Mouse (Mus musculus) left cerebral cortex, postnatal 10 days (tissue): ENCODE data around the gene Lmbr1. TPM values are rescaled to one million over a fixed set of nuclear protein-coding genes. Genes with fewer than 3 reads are reported as not detected.
A peak's percentile ranks its signal among the peaks of the same experiment; 100 is the strongest.

Experiments used
- DNase-seq, 2 experiments: peaks; one replicate each; pipeline ENCODE4 v3.0.0; 2021 to 2022; ENCODE audit warnings: low spot score in 2 of 2, mixed read lengths in 1 of 2; ENCODE audit errors: extremely low spot score in 1 of 2
- intact Hi-C: fragments of 180-260 bp; cut with DNase I; formaldehyde crosslinking; loops from one replicate; pipeline ENCODE4 v1.15.1; 2025
- total RNA-seq, 2 experiments: library from RNA; stranded (reverse); gene quantifications; 2 replicates each; pipeline ENCODE4 v1.2.3; 2021

Lmbr1 gene
- total RNA-seq, 2 experiments from 2014 or later = 40.6 to 42.0 TPM

DNA sequence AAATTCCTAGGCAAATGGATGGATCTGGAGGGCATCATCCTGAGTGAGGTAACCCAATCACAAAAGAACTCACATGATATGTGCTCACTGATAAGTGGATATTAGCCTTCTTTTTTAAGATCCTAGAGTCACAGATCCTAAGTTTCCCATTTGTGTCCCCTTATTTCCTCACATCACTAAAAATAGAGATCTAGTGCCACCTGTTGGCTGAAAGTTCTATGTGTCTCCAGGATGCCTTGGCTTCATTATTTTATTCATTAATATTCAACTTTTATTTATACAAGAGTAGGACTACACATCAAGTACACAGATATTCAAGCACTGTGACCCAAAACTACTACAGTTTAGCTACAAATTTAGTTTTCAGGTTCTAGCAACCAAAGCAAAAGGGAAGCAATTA, 103.4 kb downstream of the Lmbr1 start:
- no peak for DNase-seq
- intact Hi-C loops = no loop called here

DNA sequence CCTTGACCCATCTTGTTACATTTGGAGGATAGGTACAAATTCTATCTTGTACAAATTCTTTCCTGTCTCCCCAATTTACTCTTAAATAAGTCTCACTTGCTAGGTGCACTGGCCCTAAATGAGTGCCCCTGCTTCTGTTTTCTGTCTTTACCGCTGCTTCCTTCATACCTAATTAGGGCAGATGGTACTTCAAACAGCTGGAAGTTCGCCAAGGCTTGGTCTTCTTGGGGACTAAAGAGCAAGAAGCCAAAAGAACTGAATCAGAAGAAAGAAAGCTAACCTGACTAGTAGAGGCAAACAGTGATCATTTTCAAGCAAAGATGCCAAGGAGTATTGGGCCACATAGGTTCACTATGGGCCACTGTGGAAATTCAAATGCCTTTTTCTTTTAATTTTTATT, 104.8 kb downstream of the Lmbr1 start:
- DNase-seq = no peak
- intact Hi-C loops = no loop called here

DNA sequence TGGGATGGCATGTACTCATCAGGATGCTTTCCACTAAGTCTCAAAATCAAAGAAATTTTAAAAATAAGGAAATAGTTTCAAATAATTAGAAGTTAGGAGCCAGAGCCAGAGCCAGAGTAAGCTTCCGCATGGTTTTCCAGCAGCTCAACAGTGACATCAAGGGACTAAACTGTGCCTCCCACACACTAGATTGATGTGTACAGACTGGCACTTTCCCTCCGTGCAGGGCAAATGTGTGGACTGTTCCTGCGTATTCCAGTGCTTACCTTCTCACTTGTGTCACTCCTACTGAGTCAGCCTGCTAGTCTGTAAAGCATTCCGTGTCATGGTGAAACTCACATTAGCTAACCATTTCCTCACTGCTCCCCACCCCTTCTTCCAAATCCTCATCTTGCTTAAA, 107.3 kb downstream of the Lmbr1 start:
- intact Hi-C loops = no loop called here
- no peak for DNase-seq

- intact Hi-C loops = no loop called here
- no peak for DNase-seq
These were observed 124.3 kb downstream of the Lmbr1 start for GRCm38 (mm10) chr5:29253876-29254275.

DNA sequence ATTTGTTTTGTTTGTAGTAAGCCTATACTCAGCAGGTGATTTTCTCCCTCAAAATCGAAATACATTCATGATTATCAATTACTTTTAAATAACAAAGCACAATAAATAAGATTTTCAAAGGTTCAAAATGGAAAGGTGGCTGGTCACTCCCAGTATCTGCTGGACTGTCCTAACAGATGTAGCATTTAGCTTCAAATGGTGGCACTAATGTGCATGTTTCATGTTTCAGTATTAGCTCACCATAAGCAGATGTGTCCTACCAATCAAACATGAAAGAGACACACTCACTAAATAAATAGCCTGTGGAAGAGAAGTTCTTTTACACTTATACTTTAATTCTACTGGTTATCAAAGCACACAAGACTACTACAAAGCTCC, 126.7 kb downstream of the Lmbr1 start:
- intact Hi-C loops = no loop called here
- no peak for DNase-seq

DNA sequence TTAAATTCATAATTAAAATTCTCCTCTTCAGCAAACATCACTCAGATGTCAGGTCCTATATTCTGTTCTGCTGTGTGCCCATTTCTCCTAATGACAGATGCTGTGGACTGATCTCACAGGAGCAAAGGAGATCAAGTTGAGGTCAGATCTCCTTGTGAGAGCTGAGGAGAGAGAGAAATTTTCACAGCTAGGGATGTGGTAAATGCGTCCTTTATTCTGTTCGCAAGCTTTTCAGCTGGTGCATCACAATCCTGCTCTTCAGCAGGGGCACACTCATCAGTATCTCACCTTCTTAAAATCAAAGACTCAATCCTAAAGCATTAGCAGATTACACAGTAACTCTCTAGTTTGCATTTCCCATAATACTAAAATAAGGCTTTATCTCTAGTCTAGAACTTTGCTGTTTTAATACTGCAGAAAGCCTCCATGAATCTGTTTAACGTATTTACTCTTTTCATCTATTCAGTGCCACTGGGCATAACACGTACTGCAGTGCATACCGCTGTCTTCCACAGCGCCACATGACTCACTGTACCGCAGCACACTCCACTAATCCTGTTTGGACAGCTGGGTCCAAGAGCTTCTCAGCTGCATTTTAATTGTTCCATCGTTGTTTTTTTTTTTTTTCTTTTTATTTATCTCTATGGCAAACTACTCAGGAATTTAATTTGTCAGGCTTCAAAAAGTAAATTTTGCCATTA, 127.2 kb downstream of the Lmbr1 start:
- DNase-seq = no peak
- intact Hi-C loops = no loop called here

- no peak for DNase-seq
- intact Hi-C loops = no loop called here
These were observed 133.4 kb downstream of the Lmbr1 start for GRCm38 (mm10) chr5:29244769-29245168.

GRCm38 (mm10) chr5:29238379-29238778, 139.8 kb downstream of the Lmbr1 start:
- intact Hi-C loops = no loop called here
- no peak for DNase-seq

DNA sequence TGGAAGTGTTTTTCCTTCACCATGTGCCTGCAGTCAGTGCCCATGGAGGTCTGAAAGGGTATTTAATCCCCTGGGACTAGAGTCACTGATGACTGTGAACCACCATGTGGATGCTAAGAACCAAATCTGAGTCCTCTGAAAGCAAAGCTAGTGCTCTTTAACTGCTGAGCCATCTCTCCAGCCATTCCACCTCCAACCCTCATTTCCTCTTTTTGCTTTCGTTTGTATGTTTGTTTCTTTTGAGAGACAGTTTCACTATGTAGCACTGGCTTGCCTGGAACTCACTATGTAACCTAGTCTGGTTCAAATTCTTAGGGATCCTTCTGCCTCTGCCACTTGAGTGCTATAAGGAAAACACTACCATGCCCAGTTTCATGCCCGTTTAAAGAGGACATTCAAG, 147.7 kb downstream of the Lmbr1 start:
- no peak for DNase-seq
- intact Hi-C loops = no loop called here

DNA sequence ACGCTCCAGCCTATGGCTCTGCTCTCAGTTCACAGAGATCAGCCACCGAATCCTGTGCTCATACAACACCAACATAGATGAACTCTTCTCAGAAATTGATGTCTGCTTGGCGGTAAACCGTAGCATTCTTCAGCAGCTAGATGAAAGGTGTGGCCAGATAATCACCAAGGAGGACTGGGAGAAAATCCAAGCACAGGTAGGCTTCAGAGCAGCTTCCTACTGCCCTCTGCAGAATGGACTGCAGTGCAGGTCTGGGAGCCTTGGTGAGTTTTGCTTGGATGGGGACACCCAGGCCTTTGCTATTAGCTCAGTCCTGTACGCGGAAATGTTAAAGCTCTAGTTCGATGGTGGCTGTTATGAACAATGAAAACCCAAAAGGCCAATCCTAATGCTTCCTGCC, 154.1 kb downstream of the Lmbr1 start:
- no peak for DNase-seq
- intact Hi-C loops = no loop called here

DNA sequence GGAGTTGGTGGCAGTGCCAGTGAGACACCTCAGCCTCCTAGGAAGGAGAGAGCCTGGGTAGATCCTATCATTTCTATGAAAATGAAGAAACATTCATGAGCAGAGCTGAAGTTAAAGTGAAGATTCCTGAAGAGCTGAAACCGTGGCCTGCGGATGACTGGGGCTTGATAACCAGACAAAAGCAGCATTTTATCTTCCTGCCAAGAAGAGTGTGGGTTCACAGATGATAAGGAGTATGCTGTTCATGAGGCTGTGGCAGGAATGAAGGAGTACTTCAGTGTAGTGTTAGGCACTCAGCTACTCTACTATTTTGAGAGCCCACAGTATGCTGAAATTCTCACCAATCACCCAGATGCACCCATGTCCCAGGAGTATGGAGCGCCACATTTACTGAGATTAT, 160.2 kb downstream of the Lmbr1 start:
- intact Hi-C loops = no loop called here
- no peak for DNase-seq

- DNase-seq = no peak
- intact Hi-C loops = no loop called here
These were observed 166.1 kb downstream of the Lmbr1 start for GRCm38 (mm10) chr5:29211980-29212555.

DNA sequence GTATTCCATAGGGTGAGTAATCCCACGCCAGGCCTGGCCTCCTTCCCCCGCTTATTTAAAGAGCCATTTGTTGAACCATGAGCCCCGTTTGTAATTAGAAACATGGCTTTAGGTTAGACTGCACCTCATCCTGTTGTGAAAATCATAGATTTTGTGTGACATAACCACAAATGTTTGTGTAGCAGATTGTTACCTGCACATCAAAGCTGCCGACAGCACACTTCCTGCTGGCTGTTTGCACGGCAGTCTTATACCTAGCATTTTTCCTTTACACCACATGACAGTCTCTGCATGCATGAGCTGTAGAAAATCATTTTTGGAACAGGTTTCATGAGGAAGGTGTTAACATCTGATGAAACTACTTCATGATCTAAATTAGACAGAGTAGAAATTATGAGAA, 172.5 kb downstream of the Lmbr1 start:
- intact Hi-C loops = no loop called here
- DNase-seq = no peak

GRCm38 (mm10) chr5:29199868-29200267, 178.3 kb downstream of the Lmbr1 start:
- intact Hi-C loops = no loop called here

DNA sequence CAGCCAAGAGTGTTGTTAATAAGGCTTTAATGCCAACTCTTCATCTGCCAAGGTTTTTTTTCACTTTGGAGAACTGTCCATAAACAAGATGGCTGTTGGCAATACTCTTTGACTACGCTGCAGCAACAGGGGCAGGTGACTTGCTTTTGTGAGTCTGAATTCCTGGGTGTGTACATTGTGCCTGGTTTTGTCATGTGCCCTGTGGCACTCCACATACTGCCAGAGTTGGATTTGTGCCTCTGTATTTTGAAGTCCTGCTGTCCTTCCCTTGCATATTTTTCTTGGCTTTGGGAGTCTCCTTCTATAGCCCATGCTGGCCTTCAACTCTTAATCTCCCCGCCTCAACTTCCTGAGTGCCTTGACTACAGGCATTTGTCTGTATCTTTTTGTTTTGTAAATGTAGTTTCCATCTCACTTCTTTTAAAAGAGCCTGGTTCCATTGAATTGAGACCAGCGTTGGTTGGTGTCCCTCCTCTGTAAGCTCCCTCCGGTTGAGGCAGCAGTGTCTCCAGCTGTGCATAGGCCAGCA, 179.2 kb downstream of the Lmbr1 start:
- no peak for DNase-seq
- intact Hi-C loops = no loop called here

More at GRCm38 (mm10) chr5:29199868-29200267, 178.3 kb downstream of the Lmbr1 start:
- no peak for DNase-seq

DNA sequence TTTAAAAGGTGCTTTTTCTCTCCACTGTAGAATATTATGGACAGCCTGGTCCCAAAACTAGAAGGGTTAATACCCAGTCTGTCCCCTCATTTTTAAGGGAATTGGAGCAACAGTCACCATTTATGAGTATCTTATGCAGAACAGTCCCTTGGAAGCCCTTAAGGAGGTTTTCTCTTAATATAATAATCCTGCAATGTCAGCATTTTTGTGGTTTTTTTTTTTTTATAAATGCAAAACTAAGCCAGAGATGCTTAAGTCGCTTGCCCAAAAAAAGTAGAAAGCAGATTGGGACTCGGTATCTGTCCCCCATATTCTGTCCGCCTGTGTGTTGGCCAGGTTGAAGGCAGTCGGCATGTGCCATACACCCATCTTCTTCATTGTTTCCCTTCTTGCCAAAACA, 181.0 kb downstream of the Lmbr1 start:
- DNase-seq = no peak
- intact Hi-C loops = no loop called here

- intact Hi-C loops = no loop called here
- DNase-seq = no peak
These were observed 181.9 kb downstream of the Lmbr1 start for GRCm38 (mm10) chr5:29196264-29196658.

DNA sequence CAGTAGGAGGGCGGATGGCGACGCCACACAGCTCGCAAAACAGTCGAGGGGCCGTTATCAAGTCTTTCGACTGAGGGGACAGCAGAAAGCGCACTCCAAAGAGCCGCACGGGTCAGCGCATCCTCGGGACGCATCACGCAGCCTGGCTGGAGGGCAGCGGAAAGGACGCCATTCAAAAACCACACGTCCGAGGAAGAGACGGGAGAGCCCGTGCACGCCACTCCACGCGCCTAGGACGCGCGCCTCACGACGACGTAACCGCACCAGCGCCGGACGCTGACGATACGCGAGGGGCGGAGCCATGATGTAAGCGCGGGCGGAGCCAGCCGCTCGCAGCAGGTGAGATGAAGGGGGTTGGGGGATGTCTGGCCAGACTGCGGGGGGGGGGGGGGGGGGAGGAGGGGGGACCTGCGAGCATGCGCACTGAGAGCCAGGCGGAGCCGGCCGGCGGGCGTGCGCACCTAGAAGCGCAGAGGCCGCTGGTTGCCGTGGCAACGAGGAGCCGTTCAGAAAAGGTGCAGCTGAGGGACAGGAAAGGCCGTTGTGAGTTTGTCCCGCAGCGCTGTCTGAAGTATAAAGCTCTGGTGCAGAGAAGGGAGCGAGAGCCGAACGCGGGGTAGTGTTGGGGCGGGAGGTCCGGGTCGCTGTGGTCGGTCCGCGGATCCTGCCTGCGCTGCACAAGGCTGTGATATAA, 182.5 kb downstream of the Lmbr1 start, which contains the start of gene Rnf32:
Gene Rnf32 (plus strand): TSS at position 423 of the 694 bp plus-strand sequence.
- DNase-seq = peak; percentile 82 to 94
- intact Hi-C loops = no loop called here

GRCm38 (mm10) chr5:29195231-29195569, 183.0 kb downstream of the Lmbr1 start:
- intact Hi-C loops = no loop called here
- no peak for DNase-seq

DNA sequence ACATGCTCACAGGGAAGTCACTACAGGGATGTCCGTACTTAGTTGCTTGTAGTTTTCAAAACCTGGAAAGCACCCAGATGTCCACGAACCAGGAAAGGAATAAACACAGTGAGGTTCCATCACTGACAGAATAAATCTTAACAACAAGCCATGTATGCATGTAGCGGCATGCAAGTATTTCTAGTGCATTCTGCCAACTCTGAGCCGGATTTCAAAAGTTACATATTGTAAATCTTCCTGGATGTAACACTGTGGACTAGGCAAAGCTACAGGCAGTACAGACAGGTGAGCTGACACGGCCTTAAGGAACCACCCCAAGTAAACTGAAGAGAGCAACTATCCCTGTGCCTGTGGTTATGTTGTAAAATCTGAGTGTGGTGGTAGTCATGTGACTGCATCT, 191.4 kb downstream of the Lmbr1 start:
- intact Hi-C loops = no loop called here

More for the DNA sequence above, 191.4 kb downstream of the Lmbr1 start:
- no peak for DNase-seq
